Mouse (Mus musculus): ENCODE results near the gene Cbx5.
A peak's percentile ranks its signal among the peaks of the same experiment; 100 is the strongest.

The Cbx5 gene

GRCm38 (mm10) chr15:103172537-103172936, 67.1 kb downstream of the Cbx5 start:
- peak; percentile 72 for DNase-seq

GRCm38 (mm10) chr15:103171276-103171675, 68.3 kb downstream of the Cbx5 start:
- DNase-seq, result no peak

GRCm38 (mm10) chr15:103170316-103170679, 69.3 kb downstream of the Cbx5 start:
- DNase-seq, result no peak

- no peak for DNase-seq
These were observed 69.9 kb downstream of the Cbx5 start for GRCm38 (mm10) chr15:103169612-103170315.

DNA sequence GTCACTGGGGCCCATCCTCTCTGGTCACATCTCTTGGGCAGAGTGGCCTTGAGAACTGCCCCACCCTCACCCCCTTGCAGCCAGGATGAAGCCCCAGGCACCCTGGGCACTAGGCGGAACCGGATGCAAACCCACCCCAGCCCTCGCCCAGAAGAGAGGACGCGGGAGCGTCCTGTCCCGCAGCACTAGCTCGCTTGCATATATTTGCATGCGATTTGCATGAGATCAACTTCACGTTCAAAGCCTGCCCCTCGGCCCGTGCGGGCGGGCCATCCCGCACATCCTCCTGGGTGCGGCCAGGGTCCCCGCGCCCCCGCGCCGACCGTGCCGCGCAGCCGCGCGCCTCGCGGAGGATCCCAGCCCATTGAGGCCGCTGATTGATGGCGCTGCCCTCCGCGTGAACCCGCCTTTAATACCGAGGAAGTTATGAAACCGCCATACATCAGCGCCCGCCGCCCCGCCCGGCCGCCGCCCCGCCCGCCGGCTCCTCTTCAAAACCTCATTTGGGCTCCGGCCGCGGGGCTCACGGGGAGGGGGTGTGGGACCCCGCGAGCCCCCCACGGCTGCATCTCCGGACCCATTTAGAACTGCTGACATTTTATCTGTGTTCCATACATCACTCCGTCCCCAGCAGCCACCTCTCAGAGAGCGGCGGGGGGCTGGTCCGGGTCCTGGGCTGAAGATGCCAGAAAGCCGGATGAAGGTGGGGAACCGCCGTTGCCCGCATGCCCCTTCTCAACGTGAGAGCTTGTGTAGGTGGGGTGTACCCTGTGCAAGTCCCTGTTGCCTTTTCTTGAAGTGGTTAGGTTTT, 70.6 kb downstream of the Cbx5 start:
- peak; percentile 48 for DNase-seq

- no peak for DNase-seq
These were observed 71.8 kb downstream of the Cbx5 start for GRCm38 (mm10) chr15:103167786-103168185.

GRCm38 (mm10) chr15:103167042-103167615, 72.5 kb downstream of the Cbx5 start, which contains the start of gene Smug1:
Gene Smug1 (minus strand): TSS chr15:103167092.
- no peak for DNase-seq

DNA sequence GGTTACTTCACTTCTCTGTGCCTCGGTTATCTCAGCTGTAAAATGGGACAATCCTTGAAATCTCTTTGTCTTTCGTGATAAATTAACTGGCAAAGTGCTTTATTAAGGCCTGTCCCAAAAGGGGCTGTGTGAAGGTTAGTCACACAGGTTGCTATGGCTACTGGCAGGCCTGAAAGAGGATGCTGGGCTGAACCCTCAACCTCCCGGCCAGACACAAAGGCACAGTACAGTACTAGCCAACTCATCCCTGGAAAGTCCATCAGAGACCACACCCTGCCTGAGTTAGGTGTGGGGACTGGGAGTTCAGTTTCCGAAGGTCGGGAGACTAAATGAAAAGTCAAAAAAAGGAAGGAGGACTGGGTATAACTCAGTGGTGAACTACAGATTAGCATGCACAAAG, 73.7 kb downstream of the Cbx5 start:
- DNase-seq, result no peak

DNA sequence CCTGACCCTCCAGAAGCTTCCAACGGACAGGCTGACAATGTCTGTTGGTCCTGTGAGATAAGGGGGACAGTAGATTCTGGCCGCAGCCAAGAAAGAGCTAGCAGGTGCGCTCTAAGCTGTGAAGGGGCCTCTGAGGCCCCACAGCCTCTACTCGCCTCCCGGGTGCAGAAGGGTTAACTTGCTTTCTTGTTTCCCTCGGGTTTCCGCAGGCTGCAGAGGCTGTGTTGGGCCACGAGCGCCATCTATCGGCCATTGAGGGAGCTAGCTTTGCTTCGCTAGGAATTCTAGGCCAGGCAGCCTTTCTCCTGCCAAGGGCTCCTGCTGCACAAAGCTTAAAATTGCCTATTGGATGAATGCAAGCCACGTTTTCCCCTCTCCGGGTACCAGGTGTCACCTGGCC, 74.2 kb downstream of the Cbx5 start:
- DNase-seq, result peak; percentile 91

- DNase-seq, result peak; percentile 88
These were observed 76.3 kb downstream of the Cbx5 start for GRCm38 (mm10) chr15:103163182-103163919.

- no peak for DNase-seq
These were observed 82.0 kb downstream of the Cbx5 start for GRCm38 (mm10) chr15:103157585-103157984.

DNA sequence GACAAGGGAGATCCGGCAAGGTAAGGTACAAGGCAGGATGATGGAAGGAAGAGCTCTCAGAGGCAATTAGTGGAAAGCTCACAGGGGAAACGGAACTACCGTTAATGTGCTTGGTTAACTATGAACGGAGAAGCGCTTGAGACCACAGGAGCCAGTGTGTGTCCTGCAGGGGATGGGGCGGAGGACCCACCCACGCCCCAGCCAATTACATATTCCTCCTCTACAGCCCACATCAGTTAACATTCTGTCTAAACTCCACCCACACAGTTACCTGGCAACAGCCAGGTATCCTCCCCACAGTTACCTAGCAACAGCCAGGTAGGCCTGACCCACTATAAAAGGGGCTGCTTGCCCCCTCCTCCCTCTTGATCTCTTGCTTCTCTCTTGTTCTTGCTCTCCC, 82.7 kb downstream of the Cbx5 start:
- DNase-seq, result no peak

DNA sequence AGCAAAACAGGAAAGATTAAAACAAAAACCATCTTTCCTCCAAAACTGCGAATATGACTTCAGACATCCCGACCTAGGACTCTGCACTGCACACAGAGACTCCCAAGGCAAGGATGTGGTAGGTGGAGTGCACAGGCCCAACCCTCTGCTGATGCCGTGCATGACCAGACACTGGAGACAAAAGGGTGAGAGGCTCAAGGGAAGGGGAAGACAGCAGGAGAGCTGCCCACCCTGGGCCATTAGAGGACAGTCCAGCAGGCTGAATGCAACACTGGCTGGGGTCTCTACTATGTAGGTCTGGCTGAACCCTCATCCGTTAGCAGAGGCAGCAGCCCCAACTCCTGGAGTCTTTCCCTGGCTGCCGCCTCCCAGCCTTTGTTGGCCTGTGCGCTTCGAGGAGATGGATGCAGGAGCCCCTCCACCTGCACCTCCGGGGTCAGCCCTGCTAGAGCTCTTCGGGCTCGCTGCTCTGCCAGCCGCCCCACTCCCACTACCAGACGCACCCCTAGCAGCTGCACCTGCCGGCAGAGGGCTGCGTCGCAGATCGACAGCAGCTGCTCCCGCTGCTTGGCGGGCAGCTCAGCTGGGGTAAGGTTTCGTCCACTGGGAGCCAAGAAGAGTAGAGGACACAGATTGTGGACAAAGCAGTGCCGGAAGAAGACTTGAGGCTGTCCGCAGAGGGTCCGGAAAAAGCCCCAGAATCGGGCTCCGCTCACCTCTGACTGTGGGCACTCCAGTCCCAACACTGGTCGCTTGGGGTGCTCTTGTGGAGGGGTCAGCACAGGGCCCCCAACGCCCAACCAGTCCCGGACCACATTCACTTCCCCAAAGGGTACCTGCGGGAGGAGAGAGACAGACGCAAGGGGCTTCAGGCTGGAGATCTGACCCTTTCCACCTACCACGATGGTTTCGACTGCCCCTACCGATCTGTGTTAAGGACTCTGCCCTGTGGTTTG, 84.0 kb downstream of the Cbx5 start:
- DNase-seq, result no peak

GRCm38 (mm10) chr15:103152890-103153610, 86.6 kb downstream of the Cbx5 start:
- DNase-seq, result no peak

- DNase-seq, result no peak
These were observed 87.2 kb downstream of the Cbx5 start for GRCm38 (mm10) chr15:103152371-103152770.

GRCm38 (mm10) chr15:103147779-103148178, 91.8 kb downstream of the Cbx5 start:
- DNase-seq, result no peak

- DNase-seq, result no peak
These were observed 92.3 kb downstream of the Cbx5 start for GRCm38 (mm10) chr15:103147422-103147690.

- no peak for DNase-seq
These were observed 92.8 kb downstream of the Cbx5 start for GRCm38 (mm10) chr15:103146627-103147421.

DNA sequence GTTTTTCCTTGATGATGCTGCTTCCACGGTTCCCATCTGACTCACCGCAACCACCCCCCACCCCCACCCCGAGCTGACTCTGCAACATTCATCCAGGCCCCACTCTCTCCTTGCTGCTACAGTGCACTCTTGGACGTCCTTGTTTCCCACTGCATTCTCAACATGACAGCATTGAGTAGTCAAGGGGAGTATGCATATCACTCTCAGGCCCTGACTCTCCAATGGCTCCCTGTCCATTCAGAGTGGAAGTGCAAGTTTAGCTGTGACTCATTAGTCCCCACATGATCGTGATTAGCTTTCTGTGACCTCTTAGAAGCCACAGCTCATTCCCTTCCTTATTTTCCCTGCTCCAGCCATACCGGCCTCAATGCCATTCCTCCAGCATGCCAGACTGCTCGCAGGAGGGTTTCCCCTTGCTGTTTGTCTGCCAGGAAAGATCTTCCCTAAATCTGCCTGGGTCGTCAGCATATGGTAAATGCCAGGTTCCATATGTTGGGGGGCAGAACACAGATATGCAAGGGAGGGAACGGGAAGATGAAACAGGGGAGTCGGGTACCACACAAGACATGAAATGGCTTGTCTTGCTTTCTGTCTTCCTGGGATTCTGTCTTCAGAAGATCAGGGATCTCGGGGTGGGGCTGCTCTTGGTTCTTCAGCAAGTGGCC, 93.8 kb downstream of the Cbx5 start:
- no peak for DNase-seq

DNA sequence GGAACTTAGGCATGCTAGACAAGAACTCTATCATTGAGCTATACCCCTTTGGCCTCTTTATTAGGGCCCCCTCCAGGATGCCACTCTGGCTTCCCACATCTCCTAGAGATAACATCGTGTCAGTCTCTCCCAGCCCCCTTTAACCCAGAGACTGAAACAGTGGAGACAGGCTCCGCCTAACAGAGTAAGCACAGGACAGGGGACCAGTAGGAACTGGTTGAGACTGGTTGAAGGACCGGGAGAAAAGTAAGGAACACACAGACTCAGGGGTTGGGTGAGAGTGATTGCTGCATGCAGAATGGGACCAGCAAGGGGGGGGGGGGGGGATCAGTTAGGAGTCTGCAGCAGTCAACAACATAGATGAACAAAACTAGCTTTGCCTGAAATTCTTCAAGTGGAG, 95.4 kb downstream of the Cbx5 start:
- DNase-seq, result no peak
